Mouse (Mus musculus) embryonic facial prominence, embryonic 15.5 days (tissue): ENCODE data around the gene Mt1. TPM values are rescaled to one million over a fixed set of nuclear protein-coding genes. Genes with fewer than 3 reads are reported as not detected.
A peak's percentile ranks its signal among the peaks of the same experiment; 100 is the strongest.

Experiments
- ATAC-seq: fragments of 200-750 bp; cut with Nextera tagmentation; 2 replicates; pipeline ENCODE4 v1.8.0; 2017; ENCODE audit warnings: low read depth, moderate TSS enrichment; ENCODE audit not compliant: insufficient number of reproducible peaks, low FRiP score, low TSS enrichment
- H3K27ac ChIP-seq: fragments of 300-500 bp; sonication (generic); replicated peaks from 2 replicates; pipeline ENCODE4 v1.5.1; 2015; ENCODE audit warnings: mild to moderate bottlenecking, inconsistent platforms
- H3K27me3 ChIP-seq: fragments of 300-500 bp; sonication (generic); 2 replicates; pipeline ENCODE4 v1.6.1; 2015; ENCODE audit warnings: inconsistent platforms
- H3K36me3 ChIP-seq: fragments of 300-500 bp; sonication (generic); 2 replicates; pipeline ENCODE4 v1.6.1; 2015; ENCODE audit warnings: mild to moderate bottlenecking, inconsistent platforms
- H3K4me1 ChIP-seq: fragments of 300-500 bp; sonication (generic); 2 replicates; pipeline ENCODE4 v1.6.1; 2015; ENCODE audit warnings: inconsistent platforms
- H3K4me2 ChIP-seq: fragments of 300-500 bp; sonication (generic); replicated peaks from 2 replicates; pipeline ENCODE4 v1.6.1; 2015; ENCODE audit warnings: mild to moderate bottlenecking, inconsistent platforms
- H3K4me3 ChIP-seq: fragments of 300-500 bp; sonication (generic); replicated peaks from 2 replicates; pipeline ENCODE4 v1.5.1; 2015; ENCODE audit warnings: mild to moderate bottlenecking, inconsistent platforms
- H3K9ac ChIP-seq: fragments of 300-500 bp; sonication (generic); 2 replicates; pipeline ENCODE4 v1.6.1; 2015; ENCODE audit warnings: inconsistent platforms
- H3K9me3 ChIP-seq: fragments of 300-500 bp; sonication (generic); replicated peaks from 2 replicates; pipeline ENCODE4 v1.6.1; 2016; ENCODE audit warnings: inconsistent platforms
- WGBS: fragments of 180-500 bp; shearing (Covaris S2); methylation state at CpG from one replicate; pipeline ENCODE4 v1.1.7; 2015; 5-methylcytosine and 5-hydroxymethylcytosine counted together
- polyA plus RNA-seq: library from polyadenylated mRNA; unstranded; fragments of >200 nt; fragmentation: Nextera tagmentation; extraction: Ambion mirVana; gene quantifications from 2 replicates; pipeline ENCODE4 v1.2.1, GENCODE M21; 2015

Mt1 gene
- polyA plus RNA-seq, 1 experiment from 2014 or later = 306 TPM

DNA sequence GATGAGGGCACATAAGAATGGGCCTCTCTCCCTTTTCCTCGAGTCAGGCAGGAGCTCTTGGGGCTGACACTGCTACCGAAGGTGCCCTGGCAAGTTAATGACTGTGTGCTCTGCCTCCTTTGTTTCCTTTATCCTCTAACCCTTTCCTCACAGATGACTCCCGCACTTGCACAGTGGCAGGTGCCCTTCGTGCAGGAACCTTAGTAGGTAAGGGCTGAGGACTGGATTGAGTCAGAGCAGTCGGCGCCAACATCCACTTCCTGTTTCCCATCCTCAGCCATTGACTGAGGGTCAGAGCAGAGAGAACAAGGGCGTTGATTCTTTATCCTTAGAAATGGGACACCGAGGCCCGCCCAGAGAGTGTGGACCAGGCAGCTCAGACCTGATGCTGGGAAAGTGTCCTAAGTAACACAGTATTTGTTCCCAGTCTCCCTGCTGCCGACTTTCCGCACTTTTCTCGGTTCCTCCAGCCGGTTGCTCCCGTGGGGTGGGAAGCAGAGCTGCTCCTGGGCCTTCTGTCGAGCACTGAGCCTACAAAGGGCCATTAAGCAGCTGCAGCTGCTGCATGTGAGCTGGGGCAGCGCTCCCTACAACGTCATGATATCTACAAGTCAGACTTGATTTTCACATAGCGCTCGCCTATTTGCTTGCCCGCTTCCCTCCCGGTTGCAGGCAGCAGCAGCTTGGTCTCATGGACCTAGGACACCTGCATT, 8.6 kb downstream of the Mt1 start:
- Histone ChIP-seq H3K4me2 (no peak overlapping the region), H3K27ac (no peak overlapping the region), H3K27me3 (peaks cover 48% of the 10 kb centered on the region), H3K9ac (no peak overlapping the region), H3K4me3 (no peak overlapping the region), H3K9me3 (no peaks in the 10 kb centered on the region), H3K36me3 (no peaks in the 10 kb centered on the region), H3K4me1 (peaks cover 30% of the 10 kb centered on the region)
- ATAC-seq = no peak
- WGBS = 29% methylated on average over 21 of the region's 21 CpGs

DNA sequence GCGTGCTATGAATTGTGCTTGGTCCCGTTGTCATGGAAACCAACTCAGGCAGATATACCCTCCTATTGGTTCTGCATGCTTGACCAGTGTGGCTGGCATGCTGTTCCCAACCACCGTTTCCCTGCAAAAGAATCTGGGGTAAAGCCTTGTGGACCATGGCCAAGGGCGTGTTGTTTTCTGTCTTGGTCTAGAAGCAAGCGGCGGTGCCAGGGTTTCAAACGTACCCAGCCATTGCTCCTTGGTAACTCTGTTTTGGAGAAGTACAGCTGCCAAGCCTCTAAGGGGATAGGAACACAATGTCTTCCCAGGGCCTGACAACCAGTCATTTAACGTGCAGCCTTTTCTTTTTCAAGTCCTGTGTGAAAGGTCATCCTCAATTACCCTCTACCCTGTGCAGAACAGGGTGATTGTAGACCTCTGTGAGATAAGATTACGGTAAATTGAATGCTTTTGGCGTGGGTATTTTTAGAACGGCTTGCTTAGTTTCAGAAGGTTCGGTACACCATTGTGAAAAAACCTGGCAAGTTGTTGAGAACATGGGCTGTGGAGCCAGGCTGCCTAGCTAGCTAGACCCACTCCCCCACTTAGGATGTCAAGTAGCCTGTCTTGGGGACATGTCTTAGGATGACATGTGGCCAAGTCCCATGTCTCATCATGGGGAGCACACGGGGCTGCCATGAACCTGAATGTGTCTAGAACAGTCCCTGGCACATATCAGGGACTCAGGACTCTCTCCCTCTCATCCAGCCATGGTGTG, 10.6 kb downstream of the Mt1 start:
- ATAC-seq = no peak
- H3K27me3 ChIP-seq = peaks cover 29% of the 10 kb centered on the region
- H3K9me3 ChIP-seq = no peaks in the 10 kb centered on the region
- no peak overlapping the region for H3K4me3 ChIP-seq
- H3K36me3 ChIP-seq = no peaks in the 10 kb centered on the region
- WGBS = 62% methylated on average over 13 of the region's 13 CpGs
- H3K27ac ChIP-seq = no peak overlapping the region
- H3K9ac ChIP-seq = no peak overlapping the region
- peaks cover 17% of the 10 kb centered on the region for H3K4me1 ChIP-seq
- H3K4me2 ChIP-seq = no peak overlapping the region

DNA sequence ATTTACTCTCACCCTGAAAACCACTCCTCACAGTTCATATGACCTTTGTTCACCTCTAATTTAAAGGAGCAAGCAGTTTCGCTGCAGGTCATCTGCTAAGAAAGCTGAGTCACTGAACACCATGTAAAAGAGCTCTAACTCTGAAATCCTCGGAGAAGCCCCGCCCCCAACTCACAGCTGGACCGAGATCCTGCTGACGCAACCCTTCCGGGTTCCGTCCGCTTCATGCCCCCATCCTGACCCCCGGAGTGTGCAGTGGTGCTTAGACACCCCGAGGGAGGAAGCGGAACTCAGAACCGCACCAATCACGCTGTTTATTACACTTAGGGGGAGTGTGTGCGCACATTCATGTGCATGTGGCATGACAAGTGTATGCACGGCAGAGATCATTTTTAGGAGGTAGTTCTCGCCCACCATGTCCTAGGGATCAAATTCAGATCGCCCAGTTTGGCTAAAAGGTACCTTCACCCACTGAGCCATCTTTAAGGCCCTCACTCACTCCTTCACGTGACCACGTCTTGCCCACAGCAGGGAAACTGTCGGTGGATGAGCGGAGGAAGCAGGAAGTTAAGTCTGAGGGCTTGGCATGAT, 12.3 kb downstream of the Mt1 start:
- Histone ChIP-seq H3K9me3 (no peaks in the 10 kb centered on the region), H3K9ac (no peak overlapping the region), H3K4me1 (peaks cover 14% of the 10 kb centered on the region), H3K27me3 (peaks cover 17% of the 10 kb centered on the region), H3K36me3 (no peaks in the 10 kb centered on the region), H3K27ac (no peak overlapping the region), H3K4me3 (peak overlapping the region; percentile 30), H3K4me2 (peak overlapping the region; percentile 47)
- WGBS = 19% methylated on average over 21 of the region's 21 CpGs
- 0 out of 2 replicates have a peak, but pooled peaks have one; percentile 21 for ATAC-seq

DNA sequence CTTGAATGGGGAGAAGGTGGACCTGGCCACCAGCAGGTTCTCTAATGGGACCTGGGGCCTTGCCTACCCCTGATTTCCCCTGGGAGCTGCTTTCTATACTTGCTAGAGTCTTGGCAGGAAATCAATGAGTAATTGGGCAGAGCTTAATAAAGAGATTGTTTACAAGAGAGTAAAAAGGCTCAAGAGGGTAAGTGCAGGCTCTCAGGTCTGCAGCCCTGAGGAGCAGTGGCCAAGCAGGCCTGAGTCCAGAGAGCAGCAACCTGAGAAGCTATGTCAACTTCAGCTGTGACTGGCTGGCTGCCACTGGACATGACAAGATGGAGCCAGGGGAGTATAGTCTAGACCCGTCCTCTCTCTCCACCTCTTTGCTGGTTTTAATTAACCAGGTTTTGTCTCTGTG, 14.0 kb downstream of the Mt1 start:
- 0 out of 2 replicates have a peak, but pooled peaks have one; percentile 55 for ATAC-seq
- Histone ChIP-seq H3K27me3 (no peaks in the 10 kb centered on the region), H3K9ac (no peak overlapping the region), H3K4me2 (no peak overlapping the region), H3K4me1 (peaks cover 7% of the 10 kb centered on the region; the same call in 1 of the 2 replicates), H3K27ac (no peak overlapping the region), H3K36me3 (no peaks in the 10 kb centered on the region), H3K9me3 (no peaks in the 10 kb centered on the region), H3K4me3 (no peak overlapping the region)
- 56% methylated on average over 1 of the region's 1 CpGs for WGBS

DNA sequence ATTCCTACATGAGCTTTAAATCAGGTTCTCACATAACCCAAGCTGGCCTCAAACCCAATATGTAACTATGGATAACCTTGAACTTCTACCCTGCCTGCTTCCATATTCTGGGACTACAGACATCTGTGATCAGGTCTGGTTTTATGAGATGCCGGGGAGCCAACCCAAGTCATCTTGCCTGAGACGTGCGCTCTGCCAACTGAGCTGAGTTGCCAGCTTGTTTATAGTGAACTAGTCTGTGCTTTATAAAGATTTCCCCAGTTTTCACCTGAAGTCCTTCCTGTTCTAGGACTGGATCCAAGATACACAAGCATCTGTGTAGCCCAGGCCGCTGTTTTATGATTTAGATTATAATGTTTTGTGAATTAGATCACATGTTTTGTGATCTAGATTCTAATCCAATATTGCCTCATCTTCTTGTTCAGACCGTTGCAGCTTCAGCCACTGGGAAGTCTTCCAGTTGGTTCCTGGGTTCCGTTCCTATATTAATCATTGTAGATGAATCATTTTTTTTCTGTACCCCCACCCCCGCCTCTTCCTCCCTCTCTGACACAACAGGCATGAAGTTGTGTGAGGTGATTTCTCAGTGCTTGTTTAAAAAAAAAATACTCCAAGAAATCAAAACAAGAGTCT, 15.8 kb downstream of the Mt1 start:
- no peak overlapping the region for H3K4me2 ChIP-seq
- H3K9ac ChIP-seq = no peak overlapping the region
- peaks cover 7% of the 10 kb centered on the region; the same call in 1 of the 2 replicates for H3K4me1 ChIP-seq
- WGBS = 82% methylated on average over 7 of the region's 7 CpGs
- no peak overlapping the region for H3K27ac ChIP-seq
- H3K4me3 ChIP-seq = no peak overlapping the region
- ATAC-seq = no peak
- H3K27me3 ChIP-seq = no peaks in the 10 kb centered on the region
- no peaks in the 10 kb centered on the region for H3K36me3 ChIP-seq
- H3K9me3 ChIP-seq = no peaks in the 10 kb centered on the region

DNA sequence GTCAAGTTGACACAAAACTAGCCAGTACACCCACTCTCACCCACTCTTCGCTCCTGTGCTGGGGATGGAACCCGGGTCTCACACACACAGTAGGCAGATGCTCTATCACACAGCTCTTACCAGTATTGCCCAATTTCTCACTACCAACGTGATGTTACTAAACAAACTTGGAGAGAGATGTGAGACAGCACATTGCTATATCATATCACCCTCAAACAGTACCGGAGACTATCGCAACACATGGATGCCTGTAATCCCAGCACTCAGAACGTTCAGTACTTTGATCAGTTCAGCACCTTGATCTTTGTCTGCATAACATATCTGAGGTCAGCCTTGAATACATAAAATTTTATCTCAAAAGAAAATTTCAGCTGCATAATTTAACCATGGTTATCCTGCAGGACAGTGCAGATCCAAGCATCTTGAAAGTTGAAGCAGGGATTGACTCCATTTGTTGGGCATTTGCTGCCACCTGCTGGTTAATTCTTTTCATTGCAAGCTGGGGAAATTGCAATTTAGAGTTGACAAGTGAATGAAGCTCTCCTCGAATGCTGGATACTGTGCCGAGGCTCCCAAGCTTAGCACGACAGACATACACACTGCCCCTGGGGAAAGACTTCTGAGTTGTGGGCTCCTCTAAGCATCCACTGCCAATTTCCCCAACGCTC, 20.5 kb downstream of the Mt1 start:
- no peak overlapping the region for H3K27ac ChIP-seq
- no peaks in the 10 kb centered on the region; the same call in 1 of the 2 replicates for H3K27me3 ChIP-seq
- ATAC-seq = no peak
- no peaks in the 10 kb centered on the region for H3K4me1 ChIP-seq
- H3K9ac ChIP-seq = no peak overlapping the region
- no peaks in the 10 kb centered on the region for H3K36me3 ChIP-seq
- no peak overlapping the region for H3K4me2 ChIP-seq
- H3K9me3 ChIP-seq = no peaks in the 10 kb centered on the region
- H3K4me3 ChIP-seq = no peak overlapping the region
- WGBS = 43% methylated on average over 10 of the region's 10 CpGs

DNA sequence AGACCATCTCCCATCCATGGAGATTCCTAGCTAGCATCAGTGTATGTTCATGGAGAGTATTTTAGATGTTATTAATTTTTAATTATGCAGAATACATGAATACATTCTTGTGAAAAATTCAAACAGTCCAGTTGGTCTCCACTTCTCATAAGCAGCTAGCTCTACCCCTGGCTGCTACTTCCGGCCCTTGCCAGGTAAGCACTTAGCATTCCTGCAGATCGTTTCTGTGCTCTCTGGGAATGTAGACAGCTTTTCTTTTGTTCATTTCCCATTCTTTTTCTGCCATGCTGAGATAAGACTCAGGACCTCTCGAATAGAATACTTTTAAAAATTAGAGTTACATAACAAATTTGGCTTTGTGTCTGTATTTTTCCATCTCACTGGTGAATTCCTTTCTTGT, 25.2 kb downstream of the Mt1 start:
- ATAC-seq = no peak
- 71% methylated on average over 3 of the region's 3 CpGs for WGBS
- Histone ChIP-seq H3K9me3 (no peaks in the 10 kb centered on the region), H3K4me2 (no peak overlapping the region), H3K4me1 (no peaks in the 10 kb centered on the region), H3K27me3 (no peaks in the 10 kb centered on the region; the same call in 1 of the 2 replicates), H3K4me3 (no peak overlapping the region), H3K27ac (no peak overlapping the region), H3K36me3 (no peaks in the 10 kb centered on the region), H3K9ac (no peak overlapping the region)

DNA sequence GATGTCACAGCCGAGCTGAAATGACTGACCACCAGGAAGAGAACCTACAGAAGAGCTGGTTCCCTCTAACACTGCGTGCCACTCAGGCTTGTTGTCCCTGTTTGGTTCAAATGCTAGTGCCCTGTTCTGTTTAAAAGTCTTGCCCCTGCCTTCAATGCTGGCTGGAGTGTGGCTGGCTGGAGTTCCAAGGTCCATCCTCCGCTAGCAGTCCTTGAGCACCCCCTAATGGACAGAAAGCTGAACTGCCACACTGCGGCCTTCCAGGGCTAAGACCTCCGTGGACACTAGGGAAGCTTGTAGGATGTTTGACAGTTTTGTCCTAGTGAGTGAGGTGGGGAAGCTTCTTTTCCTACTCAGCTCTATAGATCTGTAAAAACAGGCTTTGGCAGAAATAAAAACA, 26.9 kb downstream of the Mt1 start:
- no peaks in the 10 kb centered on the region for H3K36me3 ChIP-seq
- H3K9ac ChIP-seq = no peak overlapping the region
- no peak overlapping the region for H3K4me3 ChIP-seq
- no peak overlapping the region for H3K27ac ChIP-seq
- H3K27me3 ChIP-seq = no peaks in the 10 kb centered on the region; the same call in 1 of the 2 replicates
- WGBS = 22% methylated on average over 5 of the region's 5 CpGs
- H3K9me3 ChIP-seq = no peaks in the 10 kb centered on the region
- H3K4me1 ChIP-seq = no peaks in the 10 kb centered on the region
- no peak for ATAC-seq
- H3K4me2 ChIP-seq = no peak overlapping the region

DNA sequence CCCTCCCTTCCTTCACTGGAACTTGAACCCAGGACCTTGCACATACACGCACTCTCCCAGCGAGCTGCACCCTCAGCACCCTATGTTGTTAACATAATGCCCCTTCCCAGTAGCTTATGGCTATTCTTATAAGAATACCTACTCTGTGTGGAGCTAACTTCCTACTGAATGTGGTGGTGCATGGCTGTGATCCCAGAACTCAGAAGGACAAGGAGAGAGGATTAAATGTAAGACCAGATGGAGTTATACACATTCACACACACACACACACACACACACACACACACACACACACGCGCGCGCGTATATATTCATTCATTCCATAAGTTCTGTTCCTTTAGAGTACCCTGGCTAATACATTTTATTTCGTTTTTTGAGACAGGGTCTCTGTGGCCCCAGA, 27.4 kb downstream of the Mt1 start:
- H3K4me2 ChIP-seq = no peak overlapping the region
- H3K27ac ChIP-seq = no peak overlapping the region
- H3K9me3 ChIP-seq = no peaks in the 10 kb centered on the region
- H3K36me3 ChIP-seq = no peaks in the 10 kb centered on the region
- no peaks in the 10 kb centered on the region for H3K4me1 ChIP-seq
- no peaks in the 10 kb centered on the region; the same call in 1 of the 2 replicates for H3K27me3 ChIP-seq
- H3K9ac ChIP-seq = no peak overlapping the region
- 49% methylated on average over 8 of the region's 8 CpGs for WGBS
- H3K4me3 ChIP-seq = no peak overlapping the region
- ATAC-seq = no peak

DNA sequence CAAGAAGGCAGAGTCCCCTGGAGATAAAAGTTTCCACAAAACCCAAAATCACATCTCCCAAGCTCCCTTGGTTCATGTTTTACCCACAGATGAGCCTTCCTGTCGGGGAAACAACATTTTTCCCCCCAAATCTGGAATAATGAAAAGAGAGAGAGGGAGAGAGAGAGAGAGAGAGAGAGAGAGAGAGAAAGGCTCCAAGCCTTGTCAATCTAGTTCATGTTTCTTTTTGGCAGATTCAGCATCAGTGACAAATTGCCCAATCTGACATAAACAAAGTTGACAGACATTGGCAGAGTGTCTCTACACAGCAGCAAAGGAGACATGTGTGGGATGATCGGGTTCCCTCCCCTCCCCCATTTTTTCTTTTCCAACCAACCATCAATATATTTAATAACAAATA, 28.6 kb downstream of the Mt1 start:
- Histone ChIP-seq H3K27ac (no peak overlapping the region), H3K9ac (no peak overlapping the region), H3K9me3 (no peaks in the 10 kb centered on the region), H3K4me2 (no peak overlapping the region), H3K4me1 (no peaks in the 10 kb centered on the region), H3K27me3 (no peaks in the 10 kb centered on the region; the same call in 1 of the 2 replicates), H3K36me3 (no peaks in the 10 kb centered on the region), H3K4me3 (no peak overlapping the region)
- ATAC-seq = no peak
- 48% methylated on average over 2 of the region's 2 CpGs for WGBS

DNA sequence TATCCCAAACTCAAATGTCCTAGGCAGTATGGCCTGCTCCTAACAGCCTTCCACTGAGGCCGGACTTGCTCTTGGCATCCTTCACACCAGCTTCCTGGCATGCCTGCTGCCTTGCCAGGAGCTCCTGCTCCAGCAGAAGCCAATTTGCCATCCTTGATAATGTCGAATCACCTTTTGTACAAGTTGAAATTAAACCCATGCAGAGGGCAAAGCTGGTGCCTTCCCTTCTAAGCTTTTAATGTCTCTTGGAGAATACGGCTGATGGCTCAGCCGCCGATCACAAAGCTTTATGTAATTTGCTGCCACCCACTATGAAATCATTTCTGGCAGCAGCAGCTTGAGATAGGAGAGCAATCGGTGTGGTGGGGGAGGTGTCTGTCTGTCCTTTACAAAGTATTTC, 30.8 kb downstream of the Mt1 start:
- ATAC-seq = no peak
- H3K27me3 ChIP-seq = no peaks in the 10 kb centered on the region
- no peak overlapping the region for H3K4me2 ChIP-seq
- no peaks in the 10 kb centered on the region for H3K9me3 ChIP-seq
- no peaks in the 10 kb centered on the region for H3K36me3 ChIP-seq
- no peak overlapping the region for H3K9ac ChIP-seq
- peaks cover 5% of the 10 kb centered on the region; the same call in 1 of the 2 replicates for H3K4me1 ChIP-seq
- H3K27ac ChIP-seq = no peak overlapping the region
- WGBS = 68% methylated on average over 6 of the region's 6 CpGs
- H3K4me3 ChIP-seq = no peak overlapping the region
